Mouse (Mus musculus) heart, adult 2 months (tissue): ENCODE results near the gene Borcs5. TPM values are rescaled to one million over a fixed set of nuclear protein-coding genes. Genes with fewer than 3 reads are reported as not detected.

Source experiments
- DNase-seq, 2 experiments: peaks; one replicate each; pipeline ENCODE4 v3.0.0; 2021
- H3K27ac ChIP-seq: fragments of 200-600 bp; 2 replicates; pipeline ENCODE4 v1.8.1; 2022
- H3K27me3 ChIP-seq: fragments of 200-500 bp; 2 replicates; pipeline ENCODE4 v1.6.1; 2012; ENCODE audit warnings: mild to moderate bottlenecking, low read length, inconsistent platforms, mixed read lengths; ENCODE audit not compliant: control insufficient read depth, insufficient read depth
- H3K36me3 ChIP-seq: fragments of 200-500 bp; 2 replicates; pipeline ENCODE4 v1.6.1; 2012; ENCODE audit warnings: low read length, inconsistent platforms; ENCODE audit not compliant: control insufficient read depth, insufficient read depth
- H3K4me1 ChIP-seq: fragments of 200-500 bp; 2 replicates; pipeline ENCODE4 v1.6.1; 2011; ENCODE audit warnings: low read length; ENCODE audit not compliant: control insufficient read depth, insufficient read depth
- H3K4me3 ChIP-seq: fragments of 200-600 bp; 2 replicates; pipeline ENCODE4 v1.8.1; 2022
- H3K79me2 ChIP-seq: fragments of 200-500 bp; replicated peaks from 2 replicates; pipeline ENCODE4 v1.6.1; 2012; ENCODE audit warnings: mild to moderate bottlenecking, inconsistent platforms, low read length, moderate library complexity, mixed read lengths; ENCODE audit not compliant: control insufficient read depth, insufficient read depth
- H3K9ac ChIP-seq: fragments of 200-500 bp; 2 replicates; pipeline ENCODE4 v1.6.1; 2012; ENCODE audit warnings: low read depth, mild to moderate bottlenecking, control low read depth, inconsistent platforms, low read length, mixed read lengths
- CTCF ChIP-seq: fragments of 200-600 bp; IDR thresholded peaks from 2 replicates; pipeline ENCODE4 v1.8.1; 2022; ENCODE audit warnings: antibody characterized with exemption, mild to moderate bottlenecking, moderate library complexity
- EP300 ChIP-seq: fragments of 200-500 bp; IDR thresholded peaks from 2 replicates; pipeline ENCODE4 v1.6.1; 2011; ENCODE audit warnings: low read depth, low read length, control low read depth; ENCODE audit not compliant: insufficient read depth
- POLR2A ChIP-seq: fragments of 200-500 bp; IDR thresholded peaks from 2 replicates; pipeline ENCODE4 v1.6.1; 2011; ENCODE audit warnings: mild to moderate bottlenecking, low read depth, low read length, control low read depth; ENCODE audit not compliant: insufficient read depth
- WGBS: fragments of 180-500 bp; shearing (Covaris S2); methylation state at CpG from one replicate; pipeline ENCODE4 v1.1.7; 2018; 5-methylcytosine and 5-hydroxymethylcytosine counted together
- intact Hi-C: fragments of 180-260 bp; cut with DNase I; formaldehyde crosslinking; loops from one replicate; pipeline ENCODE4 v1.15.1; 2025
- polyA plus RNA-seq: library from polyadenylated mRNA; depleted of rRNA; stranded (reverse); fragments of >200 nt; gene quantifications from 2 replicates; pipeline ENCODE4 v1.2.3, GENCODE M21; 2012
- total RNA-seq, 2 experiments: library from RNA; stranded (reverse); gene quantifications; 2 replicates each; pipeline ENCODE4 v1.2.3; 2021

Gene Borcs5
- total and polyA plus RNA-seq, 3 experiments, result 9.9 to 11.5 (median 10.5) TPM

DNA sequence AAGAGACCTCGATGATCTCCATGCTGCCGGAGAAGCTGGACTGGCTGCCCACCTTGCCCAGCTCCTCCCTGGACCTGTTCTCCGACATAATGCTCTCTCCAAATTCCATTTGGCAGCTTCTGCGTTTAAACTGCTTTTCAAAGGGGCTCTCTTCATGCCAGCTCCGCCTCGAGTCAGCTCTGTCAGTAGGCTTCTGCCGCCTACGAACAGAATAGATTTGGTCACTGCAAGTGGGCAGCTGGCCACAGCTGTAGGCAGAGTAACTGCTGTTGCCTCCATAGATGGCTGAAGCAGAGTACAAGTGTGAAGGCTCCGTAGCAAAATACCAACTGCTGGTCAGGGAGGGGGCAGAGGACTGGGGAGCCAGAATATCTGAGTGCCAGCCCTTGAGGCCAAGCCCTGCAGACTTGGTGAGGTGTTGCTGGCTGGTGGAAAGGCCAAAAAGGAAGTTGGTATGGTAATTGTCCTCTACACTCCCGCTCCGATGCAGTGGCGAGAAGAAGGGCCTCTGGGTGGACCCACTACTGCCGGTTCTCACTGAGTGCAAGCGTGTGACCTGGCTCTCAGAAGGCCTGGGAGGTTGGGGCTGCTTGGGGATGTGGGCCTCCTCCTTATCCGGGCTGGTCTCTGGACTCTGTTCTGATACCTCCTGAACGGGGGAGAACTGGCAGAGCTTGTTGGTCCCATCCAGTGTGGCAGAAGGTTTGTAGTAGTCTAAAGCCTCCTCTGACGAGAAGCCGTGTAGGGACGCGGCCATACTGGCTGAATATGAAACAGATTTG is 78.8 kb downstream of the Borcs5 start:
- peaks cover 2% of the 10 kb centered on the region for H3K4me1 ChIP-seq
- H3K36me3 ChIP-seq, result peaks cover 3% of the 10 kb centered on the region; the same call in 1 of the 2 replicates
- H3K79me2 ChIP-seq, result no peaks in the 10 kb centered on the region; the same call in 1 of the 2 replicates
- no peaks in the 10 kb centered on the region for H3K27me3 ChIP-seq
- no peak overlapping the region for H3K4me3 ChIP-seq
- 71% methylated on average over 20 of the region's 20 CpGs for WGBS
- DNase-seq, result peak in 1 of 2 experiments; percentile 24
- H3K9ac ChIP-seq, result no peak overlapping the region
- no peak for TF ChIP-seq CTCF
- no peak for TF ChIP-seq POLR2A
- TF ChIP-seq EP300, result no peak
- intact Hi-C loops, result no loop called here
- H3K27ac ChIP-seq, result no peak overlapping the region

DNA sequence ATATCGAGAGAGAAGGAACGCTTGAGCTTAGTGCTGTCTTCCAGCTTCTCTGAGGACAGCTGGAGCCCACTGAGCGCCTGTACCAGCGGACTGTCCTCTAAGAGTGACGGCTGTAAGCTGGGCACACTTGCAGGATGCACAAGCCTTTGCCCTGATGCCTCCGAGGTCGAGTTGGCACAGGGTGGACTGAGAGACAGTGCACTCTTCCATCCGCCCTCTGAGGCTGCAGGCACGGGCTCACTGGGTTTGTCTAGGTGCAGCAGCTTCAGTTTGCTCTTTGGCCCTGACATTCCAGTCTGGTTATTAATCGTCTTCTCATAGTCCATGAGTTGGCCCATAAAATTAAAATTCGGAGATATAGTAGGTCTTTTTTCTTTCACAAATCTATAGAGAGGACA is 79.4 kb downstream of the Borcs5 start:
- TF ChIP-seq POLR2A, result no peak
- no peak for TF ChIP-seq EP300
- TF ChIP-seq CTCF, result no peak
- peaks cover 3% of the 10 kb centered on the region; the same call in 1 of the 2 replicates for H3K36me3 ChIP-seq
- intact Hi-C loops, result no loop called here
- peaks cover 2% of the 10 kb centered on the region for H3K4me1 ChIP-seq
- no peak overlapping the region for H3K9ac ChIP-seq
- no peaks in the 10 kb centered on the region; the same call in 1 of the 2 replicates for H3K79me2 ChIP-seq
- H3K27ac ChIP-seq, result no peak overlapping the region
- no peaks in the 10 kb centered on the region for H3K27me3 ChIP-seq
- no peak for DNase-seq
- H3K4me3 ChIP-seq, result no peak overlapping the region
- 84% methylated on average over 11 of the region's 11 CpGs for WGBS

DNA sequence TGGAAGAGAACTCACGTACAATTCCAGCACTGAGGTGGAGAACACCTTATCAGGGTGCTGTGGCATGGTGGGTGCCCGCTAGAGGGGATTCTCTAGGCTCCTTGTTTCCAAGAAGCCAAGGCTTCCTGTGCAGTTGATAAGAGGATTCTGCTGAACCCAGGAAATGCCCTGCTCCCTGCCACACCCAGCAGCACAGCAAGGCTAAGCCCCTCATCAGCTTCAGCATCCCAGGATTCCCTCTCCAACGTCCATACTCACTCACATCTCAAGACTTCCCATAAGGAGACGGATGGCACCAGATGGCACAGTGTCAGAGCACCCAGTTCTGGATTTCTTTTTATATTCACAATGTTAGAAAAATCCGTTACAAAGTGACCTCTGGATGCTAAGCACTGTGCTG is 79.8 kb downstream of the Borcs5 start:
- H3K27ac ChIP-seq, result no peak overlapping the region
- H3K27me3 ChIP-seq, result no peaks in the 10 kb centered on the region
- TF ChIP-seq CTCF (no peak), EP300 (no peak), POLR2A (no peak)
- no peak for DNase-seq
- intact Hi-C loops, result no loop called here
- no peaks in the 10 kb centered on the region; the same call in 1 of the 2 replicates for H3K79me2 ChIP-seq
- WGBS, result 78% methylated on average over 5 of the region's 5 CpGs
- H3K4me3 ChIP-seq, result no peak overlapping the region
- peaks cover 2% of the 10 kb centered on the region for H3K4me1 ChIP-seq
- H3K9ac ChIP-seq, result no peak overlapping the region
- H3K36me3 ChIP-seq, result peaks cover 3% of the 10 kb centered on the region; the same call in 1 of the 2 replicates

DNA sequence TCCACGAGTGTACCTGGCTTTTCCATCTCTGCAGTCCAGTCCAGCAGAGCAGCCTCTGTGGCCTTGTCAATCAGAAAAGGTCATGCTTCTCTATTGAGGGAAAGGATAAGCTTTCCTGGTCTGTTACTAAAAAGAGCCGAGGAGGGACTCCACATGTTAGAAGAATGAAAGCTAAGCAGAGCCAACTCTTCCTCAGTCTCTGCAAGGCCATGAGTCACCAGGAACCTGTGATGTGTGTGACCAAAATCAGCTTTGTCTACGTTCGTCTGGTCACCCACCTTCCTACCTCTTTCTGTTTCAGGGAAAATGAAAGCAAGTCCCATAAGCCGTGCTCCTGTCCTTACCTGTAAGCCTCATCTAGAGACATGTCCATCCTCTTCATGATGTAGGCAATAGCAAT is 80.8 kb downstream of the Borcs5 start:
- WGBS, result 53% methylated on average over 5 of the region's 5 CpGs
- no peak for TF ChIP-seq POLR2A
- no peak for TF ChIP-seq CTCF
- no peak for TF ChIP-seq EP300
- Histone ChIP-seq H3K4me1 (peaks cover 2% of the 10 kb centered on the region), H3K27me3 (no peaks in the 10 kb centered on the region), H3K27ac (no peak overlapping the region), H3K36me3 (peaks cover 3% of the 10 kb centered on the region; the same call in 1 of the 2 replicates), H3K79me2 (no peaks in the 10 kb centered on the region; the same call in 1 of the 2 replicates), H3K9ac (no peak overlapping the region), H3K4me3 (no peak overlapping the region)
- intact Hi-C loops, result loop anchor here (5.0 kb wide), 1 partner anchor 48 kb away; no protein-coding TSS in a partner anchor
- no peak for DNase-seq

DNA sequence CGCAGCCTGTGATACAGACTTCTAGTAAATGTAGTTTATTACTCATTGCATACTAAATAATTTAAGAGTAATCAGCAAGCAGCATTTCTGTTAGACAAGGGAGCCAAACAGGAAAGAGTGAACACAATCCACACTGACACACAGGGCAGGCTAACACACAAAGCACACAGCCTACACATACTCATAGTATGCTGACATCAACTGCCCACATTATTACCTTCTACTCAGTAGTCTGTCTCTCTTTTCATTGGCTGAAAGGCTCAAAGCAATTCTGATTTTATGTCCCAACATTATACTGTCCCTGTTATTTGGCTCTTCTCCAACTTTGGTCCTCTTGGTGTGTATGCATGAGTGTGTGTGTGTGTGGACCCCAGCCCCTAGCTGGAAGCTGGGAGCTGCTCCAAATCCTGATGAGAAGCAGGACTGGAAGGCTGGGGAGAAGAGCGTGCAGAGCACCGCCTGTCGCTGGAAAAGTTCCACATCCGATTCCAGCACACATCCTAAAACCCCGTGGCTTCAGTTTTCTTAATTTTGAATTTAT is 82.5 kb downstream of the Borcs5 start:
- intact Hi-C loops, result loop anchor here (5.0 kb wide), 1 partner anchor 49 kb away; no protein-coding TSS in a partner anchor
- WGBS, result 92% methylated on average over 6 of the region's 6 CpGs
- Histone ChIP-seq H3K9ac (no peak overlapping the region), H3K36me3 (peaks cover 3% of the 10 kb centered on the region; the same call in 1 of the 2 replicates), H3K27me3 (no peaks in the 10 kb centered on the region), H3K4me1 (no peaks in the 10 kb centered on the region), H3K79me2 (no peaks in the 10 kb centered on the region; the same call in 1 of the 2 replicates), H3K4me3 (no peak overlapping the region), H3K27ac (no peak overlapping the region)
- TF ChIP-seq CTCF, result no peak
- TF ChIP-seq EP300, result no peak
- TF ChIP-seq POLR2A, result no peak
- no peak for DNase-seq

DNA sequence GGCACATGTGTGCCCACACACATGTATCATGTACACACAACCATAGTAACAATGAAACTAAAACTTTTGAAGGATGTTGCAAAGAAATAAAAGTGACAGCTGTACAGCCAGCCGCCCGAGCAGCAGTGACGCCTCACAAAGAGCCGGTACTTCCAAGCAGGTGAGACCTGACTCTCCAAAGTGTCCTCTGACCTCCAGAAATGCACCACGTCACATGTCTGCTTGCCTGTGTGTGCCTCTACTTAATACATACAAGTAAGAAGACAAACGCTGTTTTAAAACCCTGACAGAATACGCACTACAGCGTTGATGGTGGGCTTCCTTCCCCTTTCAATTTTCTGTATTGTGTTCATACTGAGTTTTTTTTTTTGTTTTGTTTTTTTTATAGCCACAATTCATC is 83.6 kb downstream of the Borcs5 start:
- TF ChIP-seq CTCF, result no peak
- no peak for TF ChIP-seq EP300
- DNase-seq, result no peak
- Histone ChIP-seq H3K27ac (no peak overlapping the region), H3K27me3 (no peaks in the 10 kb centered on the region), H3K4me1 (no peaks in the 10 kb centered on the region), H3K9ac (no peak overlapping the region), H3K4me3 (no peak overlapping the region), H3K36me3 (no peaks in the 10 kb centered on the region), H3K79me2 (no peaks in the 10 kb centered on the region; the same call in 1 of the 2 replicates)
- intact Hi-C loops, result loop anchor here (5.0 kb wide), 1 partner anchor 51 kb away; no protein-coding TSS in a partner anchor
- WGBS, result 97% methylated on average over 8 of the region's 8 CpGs
